Mouse (Mus musculus): ENCODE measurements around the gene Sepsecs.
"Not testable (repeated sequence)": the region's sequence is repeated elsewhere in the genome, so short reads cannot be mapped to it uniquely, and the experiment has no call there.

DNA sequence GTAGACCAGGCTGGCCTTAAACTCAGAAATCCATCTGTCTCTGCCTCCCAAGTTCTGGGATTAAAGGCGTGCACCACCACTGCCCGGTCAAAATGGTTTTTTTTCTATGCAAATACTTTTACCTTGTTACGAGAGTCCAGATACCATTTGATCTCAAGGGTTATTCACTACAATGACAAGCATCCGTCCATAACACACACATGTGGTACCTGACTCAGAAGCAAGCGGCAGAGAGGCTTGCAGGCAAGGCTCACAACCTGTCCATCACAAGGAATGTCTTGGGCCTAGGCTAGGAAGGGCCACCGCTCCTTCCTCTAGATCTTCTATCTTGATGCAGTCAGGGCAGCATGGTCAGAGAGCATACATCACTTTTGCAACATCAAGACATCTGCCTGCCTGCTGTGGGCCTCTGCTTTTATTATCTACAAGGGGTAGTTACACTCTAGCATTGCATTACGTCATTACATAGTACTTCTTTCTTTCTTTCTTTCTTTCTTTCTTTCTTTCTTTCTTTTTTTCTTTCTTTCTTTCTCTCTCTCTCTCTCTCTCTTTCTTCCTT, 28.5 kb upstream of the Sepsecs start:
- not testable (repeated sequence) for TF ChIP-seq GATA1, TAL1 (IDR thresholded peaks at IDR 0.05; ENCODE audit: low read length)

Measured in erythroblast, embryonic 14.5 days (primary cell).